ENCODE assay signal across 9 mouse cellular contexts in the genomic region with DNA sequence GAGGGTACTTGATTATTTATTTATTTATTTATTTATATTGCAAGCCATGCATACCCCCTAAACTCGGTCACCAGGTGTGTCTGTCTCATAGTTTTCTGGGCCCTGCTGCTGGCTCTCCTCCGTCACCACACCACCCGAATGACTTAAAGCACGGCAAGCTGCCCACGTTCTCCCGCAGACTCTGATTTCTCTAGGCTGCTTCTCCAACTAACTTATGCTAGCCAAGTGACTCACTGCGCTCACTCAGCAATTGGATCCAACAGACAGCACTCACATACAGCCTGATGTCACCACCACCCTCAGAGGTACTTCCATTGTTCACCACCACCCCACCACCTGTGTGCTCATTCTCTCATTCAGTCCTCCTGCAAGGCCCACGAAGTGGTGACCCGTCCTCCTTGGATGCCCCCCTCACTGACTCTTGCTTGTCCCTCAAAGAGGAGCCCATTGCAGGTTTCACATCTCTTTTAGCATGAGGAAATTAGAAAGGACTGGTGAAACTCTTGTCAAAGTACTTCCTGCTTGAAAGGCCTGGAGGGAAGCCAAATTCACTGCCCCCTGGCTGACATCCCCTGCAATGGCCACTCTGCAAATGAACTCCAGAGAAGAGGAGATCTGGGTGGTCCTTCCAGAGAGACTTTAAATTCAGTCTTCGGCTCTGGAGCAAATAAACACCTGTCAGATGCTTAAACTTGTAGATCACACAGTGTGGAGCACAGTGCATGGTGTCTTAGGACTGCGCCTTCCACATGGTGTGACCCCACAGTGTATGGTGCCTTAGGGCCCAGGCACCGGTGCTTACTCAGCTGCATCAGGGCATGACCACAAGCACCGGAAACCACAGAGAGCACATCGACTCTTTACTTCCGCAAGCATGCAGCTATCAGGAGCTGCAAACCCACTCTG.
DNase-seq lines count a peak whose midpoint lies in the region; ATAC-seq and TF ChIP-seq lines count a peak whose summit lies in the region.
"Had no signal": no experiment of that assay in that cellular context is flagged by ENCODE, and none has a peak within 500 bp of the region (broad histone marks: within the 10 kb centered on the region; RNA-seq: fewer than 3 reads in every experiment).

No protein-coding gene starts in this region.

- no peaks in the 10 kb centered on the region for H3K9me3 ChIP-seq in embryonic facial prominence, embryonic 12.5 days
- no peaks in the 10 kb centered on the region for H3K9me3 ChIP-seq in lung, embryonic 15.5 days

- H3K4me1 ChIP-seq in embryonic facial prominence, embryonic 12.5 days, result peaks cover 60% of the 10 kb centered on the region
- H3K4me1 ChIP-seq in lung, embryonic 15.5 days, result peaks cover 25% of the 10 kb centered on the region
- no peaks in the 10 kb centered on the region for H3K4me1 ChIP-seq in cerebellum, adult 2 months (ENCODE audit: control insufficient read depth, insufficient read depth, low read length)

- TF ChIP-seq CTCF in C2C12 (IDR thresholded peaks at IDR 0.05; ENCODE audit: control insufficient read depth, insufficient read depth, insufficient read length), result no peak
- TF ChIP-seq CTCF in cerebellum, adult 2 months (IDR thresholded peaks at IDR 0.05; ENCODE audit: borderline replicate concordance, insufficient read depth, low read depth, low read length), result no peak

- DNase-seq in frontal cortex, adult 2 months (ENCODE audit: extremely low spot score in 1 of 2, low spot score in 1 of 2), result peak; percentile 69 to 75
- DNase-seq in frontal cortex, postnatal 10 days (ENCODE audit: low spot score in 2 of 2), result no peak
- peak; percentile 60 for DNase-seq in kidney, postnatal 10 days
- DNase-seq in right cerebral cortex, postnatal 4 days, result peak; percentile 23
- DNase-seq in cerebellum, adult 2 months, result no peak

- no peaks in the 10 kb centered on the region for H3K79me2 ChIP-seq in C2C12 (ENCODE audit: control insufficient read depth, insufficient read depth)

- no peak for ATAC-seq in embryonic facial prominence, embryonic 12.5 days (ENCODE audit: insufficient number of reproducible peaks, insufficient read depth, low FRiP score, low TSS enrichment)
- peak; percentile 31; the same call in 1 of the 2 replicates for ATAC-seq in lung, embryonic 15.5 days (ENCODE audit: borderline replicate concordance, extremely low read depth, low FRiP score, low TSS enrichment)
- ATAC-seq: Patski had no signal

- H3K79me3 ChIP-seq in C2C12 (ENCODE audit: low read depth), result no peaks in the 10 kb centered on the region

- 56% methylated on average over 15 of the region's 15 CpGs for WGBS in embryonic facial prominence, embryonic 12.5 days
- WGBS in lung, embryonic 15.5 days, result 62% methylated on average over 15 of the region's 15 CpGs
- WGBS in cerebellum, adult 2 months, result 73% methylated on average over 15 of the region's 15 CpGs

- no peak overlapping the region for H3K9ac ChIP-seq in embryonic facial prominence, embryonic 12.5 days
- no peak overlapping the region for H3K9ac ChIP-seq in lung, embryonic 15.5 days

- H3K4me3 ChIP-seq in C2C12 (ENCODE audit: insufficient read depth, poor library complexity, severe bottlenecking), result no peak overlapping the region
- no peak overlapping the region for H3K4me3 ChIP-seq in embryonic facial prominence, embryonic 12.5 days
- H3K4me3 ChIP-seq in lung, embryonic 15.5 days, result no peak overlapping the region
- no peak overlapping the region for H3K4me3 ChIP-seq in cerebellum, adult 2 months (replicated peaks; ENCODE audit: insufficient read depth, low read depth, low read length)

- H3K4me2 ChIP-seq in embryonic facial prominence, embryonic 12.5 days (replicated peaks), result no peak overlapping the region
- H3K4me2 ChIP-seq in lung, embryonic 15.5 days, result no peak overlapping the region

- H3K36me3 ChIP-seq in C2C12 (ENCODE audit: control insufficient read depth, insufficient read depth), result no peaks in the 10 kb centered on the region
- H3K36me3 ChIP-seq in embryonic facial prominence, embryonic 12.5 days, result no peaks in the 10 kb centered on the region
- H3K36me3 ChIP-seq in lung, embryonic 15.5 days, result no peaks in the 10 kb centered on the region

- peak overlapping the region; percentile 61 for H3K27ac ChIP-seq in embryonic facial prominence, embryonic 12.5 days
- H3K27ac ChIP-seq in lung, embryonic 15.5 days, result no peak overlapping the region
- H3K27ac ChIP-seq in cerebellum, adult 2 months (ENCODE audit: insufficient read depth, low read length), result no peak overlapping the region

- no peak for TF ChIP-seq POLR2A in cerebellum, adult 2 months (IDR thresholded peaks at IDR 0.05; ENCODE audit: borderline replicate concordance, insufficient read depth, low read length)

- no peak overlapping the region for H3ac ChIP-seq in C2C12 (ENCODE audit: control insufficient read depth, insufficient read length, low read depth)

- H3K27me3 ChIP-seq in C2C12 (ENCODE audit: control insufficient read depth, insufficient read depth, insufficient read length), result no peaks in the 10 kb centered on the region
- H3K27me3 ChIP-seq in embryonic facial prominence, embryonic 12.5 days, result no peaks in the 10 kb centered on the region
- H3K27me3 ChIP-seq in lung, embryonic 15.5 days, result no peaks in the 10 kb centered on the region
- no peaks in the 10 kb centered on the region for H3K27me3 ChIP-seq in cerebellum, adult 2 months (ENCODE audit: control insufficient read depth, insufficient read depth, low read length)
- H3K27me3 ChIP-seq: Patski had no signal

TF ChIP-seq in C2C12, 6 proteins besides CTCF, POLR2A, EP300 and RAD21:
- peak; percentile 85 for TF ChIP-seq MYOD1 (IDR thresholded peaks at IDR 0.05; ENCODE audit: control insufficient read depth, insufficient read length, low read depth)
- TF ChIP-seq CEBPB (IDR thresholded peaks at IDR 0.05; ENCODE audit: low read depth), result no peak
- TF ChIP-seq MAX (IDR thresholded peaks at IDR 0.05), result peak; percentile 87

Comparison
In these comparisons a context has a peak if more than half of its experiments do, and no peak if none do; other contexts are left out.
1. DNase-seq: peak in frontal cortex, adult 2 months (2 of 2), kidney, postnatal 10 days (single experiment) and right cerebral cortex, postnatal 4 days (single experiment); none in frontal cortex, postnatal 10 days (0 of 2) and cerebellum, adult 2 months (0 of 2).